Mouse (Mus musculus) midbrain, embryonic 11.5 days (tissue): ENCODE results near the gene Ednra. TPM values are rescaled to one million over a fixed set of nuclear protein-coding genes. Genes with fewer than 3 reads are reported as not detected.

ENCODE experiments used
- ATAC-seq: fragments of 200-750 bp; cut with Nextera tagmentation; 2 replicates; pipeline ENCODE4 v1.8.0; 2017; ENCODE audit warnings: moderate TSS enrichment, moderate library complexity; ENCODE audit not compliant: low FRiP score
- DNase-seq: peaks from one replicate; pipeline ENCODE4 v3.0.0; 2015; ENCODE audit warnings: low spot score; ENCODE audit errors: missing footprints
- H3K27ac ChIP-seq: fragments of 300-500 bp; sonication (generic); 2 replicates; pipeline ENCODE4 v1.5.1; 2014; ENCODE audit warnings: low read depth, low read length
- H3K27me3 ChIP-seq: fragments of 300-500 bp; sonication (generic); 2 replicates; pipeline ENCODE4 v1.6.1; 2014; ENCODE audit warnings: mild to moderate bottlenecking, low read length, moderate library complexity, mixed read lengths; ENCODE audit not compliant: control insufficient read depth, insufficient read depth
- H3K36me3 ChIP-seq: fragments of 300-500 bp; sonication (generic); 2 replicates; pipeline ENCODE4 v1.6.1; 2014; ENCODE audit warnings: mild to moderate bottlenecking, low read length, moderate library complexity, mixed read lengths; ENCODE audit not compliant: control insufficient read depth, insufficient read depth
- H3K4me1 ChIP-seq: fragments of 300-500 bp; sonication (generic); 2 replicates; pipeline ENCODE4 v1.6.1; 2014; ENCODE audit warnings: low read length; ENCODE audit not compliant: control insufficient read depth, insufficient read depth
- H3K4me2 ChIP-seq: fragments of 300-500 bp; sonication (generic); 2 replicates; pipeline ENCODE4 v1.6.1; 2014; ENCODE audit warnings: mild to moderate bottlenecking, moderate library complexity
- H3K4me3 ChIP-seq: fragments of 300-500 bp; sonication (generic); 2 replicates; pipeline ENCODE4 v1.5.1; 2014; ENCODE audit warnings: low read depth, low read length
- H3K9ac ChIP-seq: fragments of 300-500 bp; sonication (generic); 2 replicates; pipeline ENCODE4 v1.6.1; 2014; ENCODE audit warnings: low read length
- H3K9me3 ChIP-seq: fragments of 300-500 bp; sonication (generic); 2 replicates; pipeline ENCODE4 v1.6.1; 2016; ENCODE audit warnings: low read length; ENCODE audit not compliant: control insufficient read depth
- WGBS: fragments of 180-500 bp; shearing (Covaris S2); extraction: QIAGEN DNeasy Blood & Tissue Kit; methylation state at CpG from one replicate; pipeline ENCODE4 v1.1.7; 2014; 5-methylcytosine and 5-hydroxymethylcytosine counted together
- polyA plus RNA-seq: library from polyadenylated mRNA; unstranded; fragments of >200 nt; fragmentation: Nextera tagmentation; extraction: Ambion mirVana; gene quantifications from 2 replicates; pipeline ENCODE4 v1.2.1, GENCODE M21; 2014

The Ednra gene
- 13.4 and 17.9 TPM in 2 replicates for polyA plus RNA-seq

DNA sequence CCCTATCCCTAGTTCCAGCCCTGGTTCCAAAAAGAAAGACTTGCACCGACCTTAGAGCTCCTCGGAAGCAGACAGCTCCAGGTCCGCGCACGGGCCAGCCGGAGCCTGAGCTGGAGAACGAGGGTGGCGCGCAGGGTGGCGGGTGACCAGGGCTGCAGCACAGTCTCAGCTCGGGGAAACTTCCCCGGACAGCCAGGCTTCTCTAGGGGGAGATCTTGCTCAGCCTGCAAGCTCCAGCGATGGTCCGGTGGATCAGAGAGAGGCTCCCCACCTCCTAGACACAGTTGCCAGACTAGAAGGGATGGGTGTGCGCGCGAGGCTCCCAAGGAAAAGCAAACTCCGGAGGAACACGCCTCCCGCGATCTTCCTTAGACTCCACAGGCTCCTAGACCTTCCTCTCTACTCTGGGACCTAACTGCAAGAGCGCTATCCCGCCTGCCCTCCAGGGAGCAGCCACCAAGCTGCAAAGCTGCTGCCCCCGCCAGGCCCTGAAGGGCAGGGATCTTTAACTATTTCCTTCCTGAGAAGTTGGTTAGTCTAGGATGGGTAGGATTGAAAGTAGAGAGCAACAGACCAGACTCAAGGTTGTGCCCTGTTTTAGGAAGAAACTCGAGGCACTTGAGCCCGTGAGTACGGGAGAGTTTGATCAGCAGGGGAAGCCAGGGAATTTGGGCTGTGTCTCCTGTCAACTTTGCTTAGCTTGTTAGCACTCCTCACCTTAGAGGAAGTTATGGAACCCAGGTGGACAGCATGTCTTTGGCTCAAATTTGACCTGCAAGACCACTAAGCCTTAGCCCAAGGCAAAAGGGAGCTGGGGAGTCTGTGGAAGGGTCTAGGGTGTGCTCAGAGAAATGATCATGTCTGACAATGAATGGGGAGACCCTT lies at the start of gene Ednra:
Gene Ednra, minus strand, starts transcription at position 419 of the 885 bp plus-strand sequence.
- DNase-seq = peak; percentile 93
- Histone ChIP-seq H3K9me3 (no peaks in the 10 kb centered on the region), H3K4me1 (peaks cover 7% of the 10 kb centered on the region), H3K36me3 (no peaks in the 10 kb centered on the region), H3K27ac (peak within 1 kb of the TSS; percentile 36; the same call in 1 of the 2 replicates), H3K9ac (peak within 1 kb of the TSS; percentile 70), H3K4me2 (peak within 1 kb of the TSS; percentile 90), H3K4me3 (peak within 1 kb of the TSS; percentile 51), H3K27me3 (no peaks in the 10 kb centered on the region)
- peak; percentile 91 for ATAC-seq
- whole genome bisulfite sequencing = 1% methylated on average over 27 of the region's 27 CpGs

DNA sequence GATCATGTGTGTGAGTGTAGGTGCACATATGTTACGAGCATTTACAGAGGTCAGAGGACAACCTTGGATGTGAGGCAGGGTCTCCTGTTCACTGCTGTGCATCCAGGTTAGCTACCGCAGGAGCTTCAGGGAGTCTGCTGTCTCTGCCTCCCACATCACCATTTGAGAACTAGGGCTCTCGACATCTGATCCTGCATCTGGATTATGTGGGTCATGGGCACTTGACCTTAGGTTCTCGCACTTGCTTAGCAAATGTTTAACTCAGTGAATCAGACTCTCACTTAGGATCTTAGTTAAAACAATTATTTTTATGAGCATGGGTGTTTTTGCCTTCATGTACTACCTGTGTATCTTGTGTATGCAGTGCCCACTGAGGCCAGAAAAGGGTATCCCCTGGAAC lies 49.6 kb upstream of the Ednra start:
- peak; percentile 77 for DNase-seq
- Histone ChIP-seq H3K4me1 (no peaks in the 10 kb centered on the region), H3K27me3 (no peaks in the 10 kb centered on the region), H3K4me2 (no peak overlapping the region), H3K4me3 (no peak overlapping the region), H3K9ac (no peak overlapping the region), H3K27ac (no peak overlapping the region), H3K36me3 (no peaks in the 10 kb centered on the region), H3K9me3 (no peaks in the 10 kb centered on the region)
- WGBS = 84% methylated on average over 4 of the region's 4 CpGs
- ATAC-seq = no peak

DNA sequence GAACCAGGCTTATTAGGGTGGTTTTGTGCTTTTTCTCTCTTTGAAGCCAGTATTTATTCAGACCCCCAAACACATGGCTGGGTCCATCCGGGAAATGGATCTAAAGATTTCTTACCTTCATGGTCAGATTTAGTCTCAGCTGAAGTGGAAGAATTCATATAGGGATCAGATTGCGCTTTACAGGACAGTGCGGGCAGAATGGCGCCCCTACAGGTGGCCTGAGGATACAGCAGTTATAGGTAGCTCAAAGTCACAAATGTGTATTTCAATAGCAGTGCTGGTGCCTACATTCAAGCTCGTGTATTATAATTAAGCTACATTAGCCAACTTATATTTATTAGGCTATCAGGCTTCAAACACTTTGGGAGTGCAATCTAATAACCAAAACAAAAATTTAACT lies 49.0 kb upstream of the Ednra start:
- DNase-seq (peak; percentile 65), ATAC-seq (no peak)
- WGBS = 76% methylated on average over 5 of the region's 5 CpGs
- Histone ChIP-seq H3K9me3 (no peaks in the 10 kb centered on the region), H3K36me3 (no peaks in the 10 kb centered on the region), H3K27me3 (no peaks in the 10 kb centered on the region), H3K4me2 (no peak overlapping the region), H3K27ac (no peak overlapping the region), H3K4me1 (no peaks in the 10 kb centered on the region), H3K4me3 (no peak overlapping the region), H3K9ac (no peak overlapping the region)

DNA sequence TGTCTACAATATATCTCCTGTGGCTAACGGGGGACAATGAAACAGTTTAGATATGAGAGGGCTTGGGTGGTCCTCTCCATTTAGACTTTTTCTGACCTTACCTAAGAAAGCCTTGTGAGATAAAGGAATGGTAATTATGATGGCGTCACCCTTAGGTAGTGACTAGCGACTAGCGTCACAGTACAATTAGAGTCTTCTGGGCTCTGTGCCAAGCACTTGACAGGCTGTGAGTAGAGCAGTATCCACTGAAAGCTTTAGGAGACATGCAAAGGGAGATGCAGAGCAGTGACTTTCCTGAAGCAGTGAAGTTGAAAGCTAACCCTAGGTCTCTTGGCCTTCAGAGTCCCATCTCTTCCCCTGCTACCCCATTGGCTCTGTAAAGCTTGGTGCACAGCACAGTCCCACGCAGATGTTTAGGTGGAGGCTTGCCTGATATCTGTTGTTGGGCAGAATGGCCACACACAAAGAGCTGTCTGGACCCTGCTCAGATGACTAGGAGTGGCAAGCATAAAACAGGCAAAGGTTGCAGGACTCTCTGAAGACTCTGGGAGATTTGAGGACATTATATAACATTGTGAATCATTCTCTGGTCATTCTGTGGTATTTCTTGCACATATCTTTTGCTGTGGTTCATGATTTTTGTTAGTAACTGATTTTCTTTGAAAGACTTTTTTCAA lies 48.1 kb upstream of the Ednra start:
- 85% methylated on average over 5 of the region's 5 CpGs for WGBS

DNA sequence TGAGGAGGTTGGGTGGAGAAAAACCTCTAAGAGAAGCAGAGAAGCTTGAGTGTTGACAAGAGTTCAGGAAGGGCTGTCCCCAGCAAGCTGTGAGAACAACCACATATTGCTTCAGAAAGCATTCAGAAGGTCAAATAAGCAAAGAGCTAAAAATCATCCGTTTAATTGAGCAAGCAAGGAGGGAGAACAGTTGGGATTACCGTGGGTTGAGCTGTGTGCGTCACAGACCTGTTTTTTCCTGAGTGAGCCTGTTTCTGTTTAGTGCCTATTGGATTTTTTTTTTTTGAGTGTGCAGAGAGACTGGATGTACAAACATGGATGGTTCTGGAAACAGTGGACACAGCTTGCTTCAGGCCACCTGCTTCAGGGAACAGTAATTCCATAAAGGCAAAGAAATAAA lies 46.7 kb upstream of the Ednra start:
- DNase-seq (no peak), ATAC-seq (no peak)
- Histone ChIP-seq H3K27ac (no peak overlapping the region), H3K36me3 (no peaks in the 10 kb centered on the region), H3K9me3 (no peaks in the 10 kb centered on the region), H3K4me3 (no peak overlapping the region), H3K27me3 (no peaks in the 10 kb centered on the region), H3K4me2 (no peak overlapping the region), H3K4me1 (no peaks in the 10 kb centered on the region), H3K9ac (no peak overlapping the region)
- 87% methylated on average over 3 of the region's 3 CpGs for WGBS

More for the DNA sequence above, 48.1 kb upstream of the Ednra start:
- no peak for ATAC-seq
- Histone ChIP-seq H3K4me1 (no peaks in the 10 kb centered on the region), H3K4me3 (no peak overlapping the region), H3K36me3 (no peaks in the 10 kb centered on the region), H3K9me3 (no peaks in the 10 kb centered on the region), H3K4me2 (no peak overlapping the region), H3K9ac (no peak overlapping the region), H3K27me3 (no peaks in the 10 kb centered on the region), H3K27ac (no peak overlapping the region)
- DNase-seq = peak; percentile 73

DNA sequence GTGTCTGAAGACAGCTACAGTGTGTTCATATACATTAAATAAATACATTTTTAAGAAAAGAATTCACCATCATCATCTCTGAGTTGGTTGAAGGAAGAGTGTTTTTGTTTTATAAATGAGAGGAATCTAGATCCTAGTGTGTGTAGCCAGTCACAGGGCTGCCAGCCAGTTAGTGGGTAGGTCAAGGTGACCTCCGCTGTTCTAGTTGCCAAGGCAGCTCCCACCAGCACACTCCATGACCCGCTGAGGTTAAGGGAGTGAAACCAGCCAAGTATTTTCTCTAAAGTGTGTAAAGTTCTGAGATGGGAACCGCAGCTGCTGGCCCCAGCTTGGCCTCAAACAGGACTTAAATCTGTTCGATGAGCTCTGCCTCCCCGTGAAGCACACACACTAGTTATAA lies 44.7 kb upstream of the Ednra start:
- Histone ChIP-seq H3K27ac (no peak overlapping the region), H3K27me3 (no peaks in the 10 kb centered on the region), H3K4me1 (no peaks in the 10 kb centered on the region), H3K9me3 (no peaks in the 10 kb centered on the region), H3K36me3 (no peaks in the 10 kb centered on the region), H3K4me2 (no peak overlapping the region), H3K9ac (no peak overlapping the region), H3K4me3 (no peak overlapping the region)
- no peak for DNase-seq
- no peak for ATAC-seq
- 92% methylated on average over 5 of the region's 5 CpGs for WGBS

DNA sequence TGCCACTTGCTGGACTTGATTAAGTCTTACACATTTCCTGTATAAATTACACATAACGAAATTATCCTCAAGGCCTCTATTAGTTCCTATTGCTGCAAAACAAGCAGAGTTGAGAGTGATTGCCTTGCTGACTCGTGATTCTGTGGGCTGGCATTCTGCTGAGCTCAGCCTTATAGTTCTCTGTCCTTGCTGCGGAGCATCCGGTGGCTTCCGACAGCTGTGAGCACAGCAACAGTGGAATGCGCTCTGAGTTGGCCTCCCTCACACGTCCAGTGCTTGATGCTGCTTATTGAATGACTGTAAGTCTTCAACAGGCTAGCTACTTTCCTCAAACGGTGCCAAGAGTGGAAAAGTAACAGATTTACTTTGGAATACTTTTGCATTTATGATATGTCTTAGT lies 40.0 kb upstream of the Ednra start:
- Histone ChIP-seq H3K4me2 (no peak overlapping the region), H3K36me3 (no peaks in the 10 kb centered on the region), H3K27me3 (no peaks in the 10 kb centered on the region), H3K4me1 (no peaks in the 10 kb centered on the region), H3K9ac (no peak overlapping the region), H3K27ac (no peak overlapping the region), H3K9me3 (no peaks in the 10 kb centered on the region), H3K4me3 (no peak overlapping the region)
- ATAC-seq = no peak
- WGBS = 83% methylated on average over 8 of the region's 8 CpGs
- no peak for DNase-seq

DNA sequence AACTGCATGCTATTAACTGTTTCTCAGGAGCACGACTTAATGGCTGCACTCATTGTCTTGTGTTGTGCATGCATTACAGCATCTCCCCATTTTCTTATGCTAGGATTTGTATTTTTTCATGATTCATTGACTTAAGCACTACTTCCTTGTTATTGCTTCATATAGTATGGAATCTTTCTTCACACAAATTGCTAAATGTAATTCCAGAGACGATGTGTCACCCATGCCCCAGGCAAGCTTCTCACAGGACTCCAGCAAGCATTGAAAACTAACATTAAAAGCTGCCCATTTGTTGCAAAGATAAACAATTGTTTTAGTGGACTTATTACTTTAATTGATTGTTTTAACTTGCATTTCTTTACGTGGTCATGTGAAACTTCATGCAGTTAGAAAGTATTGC lies 38.7 kb upstream of the Ednra start:
- Histone ChIP-seq H3K4me1 (no peaks in the 10 kb centered on the region), H3K9me3 (no peaks in the 10 kb centered on the region), H3K27ac (no peak overlapping the region), H3K4me2 (no peak overlapping the region), H3K27me3 (no peaks in the 10 kb centered on the region), H3K9ac (no peak overlapping the region), H3K36me3 (no peaks in the 10 kb centered on the region), H3K4me3 (no peak overlapping the region)
- peak; percentile 26 for DNase-seq
- 81% methylated on average over 3 of the region's 3 CpGs for WGBS
- ATAC-seq = no peak

DNA sequence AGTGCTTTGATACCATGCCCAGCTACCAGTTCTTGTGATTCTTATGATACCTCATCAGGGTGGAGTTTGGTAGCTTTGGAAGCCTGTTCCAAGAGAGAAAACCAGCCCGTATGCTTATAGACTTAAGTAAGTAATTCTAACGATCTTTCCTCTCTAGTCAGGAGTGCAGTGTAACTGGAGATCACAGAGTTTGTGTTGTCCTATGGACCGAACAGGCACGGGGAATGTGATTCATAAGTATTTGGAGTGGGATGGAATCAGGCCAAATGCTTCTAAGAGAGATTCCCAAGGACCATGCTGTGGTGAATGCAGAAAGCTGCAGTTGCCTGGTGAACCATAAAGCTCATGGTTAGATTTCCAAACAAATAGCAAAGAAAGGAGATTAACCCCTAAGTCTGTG lies 31.2 kb upstream of the Ednra start:
- no peaks in the 10 kb centered on the region for H3K4me1 ChIP-seq
- H3K27ac ChIP-seq = no peak overlapping the region
- no peak overlapping the region for H3K9ac ChIP-seq
- no peaks in the 10 kb centered on the region for H3K27me3 ChIP-seq
- WGBS = 63% methylated on average over 4 of the region's 4 CpGs
- ATAC-seq = no peak
- no peak for DNase-seq
- H3K4me3 ChIP-seq = no peak overlapping the region
- H3K4me2 ChIP-seq = no peak overlapping the region
- H3K36me3 ChIP-seq = no peaks in the 10 kb centered on the region
- no peaks in the 10 kb centered on the region for H3K9me3 ChIP-seq
